Mouse (Mus musculus): ENCODE results near the gene Tymp.

The Tymp gene

GRCm38 (mm10) chr15:89376957-89377356 lies at the start of gene Tymp:
Gene Tymp, minus strand, starts transcription at chr15:89377039.
- in situ Hi-C loops (cut with MboI, MseI): no loop called here

GRCm38 (mm10) chr15:89425711-89426121 lies 48.9 kb upstream of the Tymp start, which contains the start of gene Cpt1b:
Gene Cpt1b, minus strand, starts transcription at chr15:89425863.
- in situ Hi-C loops (cut with MboI, MseI): no loop called here

- in situ Hi-C loops (cut with MboI, MseI): no loop called here
These were observed 47.8 kb upstream of the Tymp start for GRCm38 (mm10) chr15:89424621-89425020.

- in situ Hi-C loops (cut with MboI, MseI): no loop called here
These were observed 45.1 kb upstream of the Tymp start for GRCm38 (mm10) chr15:89421938-89422337.

DNA sequence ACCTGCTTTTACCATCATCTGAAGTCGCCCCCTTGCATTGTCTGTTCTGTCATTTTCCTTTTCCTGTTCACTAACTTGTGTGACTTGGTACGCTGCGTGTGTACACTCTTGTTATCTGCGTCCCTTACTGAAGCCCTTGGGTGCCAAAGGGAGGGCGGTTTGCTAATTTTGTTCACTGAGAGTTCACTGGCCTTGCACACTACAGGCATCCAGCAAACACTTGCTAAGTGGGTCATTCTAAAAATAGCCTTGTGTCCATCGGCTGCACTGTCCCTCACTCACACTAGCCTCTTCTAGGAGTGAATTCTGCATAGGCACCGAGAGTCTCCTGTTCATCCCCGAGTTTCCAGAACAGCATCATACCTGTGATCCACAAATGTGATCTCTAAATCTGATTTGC lies 38.4 kb upstream of the Tymp start:
- in situ Hi-C loops (cut with MboI, MseI): no loop called here

GRCm38 (mm10) chr15:89410118-89410517 lies 33.3 kb upstream of the Tymp start, which contains the start of gene Syce3:
Gene Syce3, minus strand, starts transcription at chr15:89410503.
- in situ Hi-C loops (cut with MboI, MseI): no loop called here

GRCm38 (mm10) chr15:89406691-89407090 lies 29.9 kb upstream of the Tymp start:
- in situ Hi-C loops (cut with MboI, MseI): no loop called here

DNA sequence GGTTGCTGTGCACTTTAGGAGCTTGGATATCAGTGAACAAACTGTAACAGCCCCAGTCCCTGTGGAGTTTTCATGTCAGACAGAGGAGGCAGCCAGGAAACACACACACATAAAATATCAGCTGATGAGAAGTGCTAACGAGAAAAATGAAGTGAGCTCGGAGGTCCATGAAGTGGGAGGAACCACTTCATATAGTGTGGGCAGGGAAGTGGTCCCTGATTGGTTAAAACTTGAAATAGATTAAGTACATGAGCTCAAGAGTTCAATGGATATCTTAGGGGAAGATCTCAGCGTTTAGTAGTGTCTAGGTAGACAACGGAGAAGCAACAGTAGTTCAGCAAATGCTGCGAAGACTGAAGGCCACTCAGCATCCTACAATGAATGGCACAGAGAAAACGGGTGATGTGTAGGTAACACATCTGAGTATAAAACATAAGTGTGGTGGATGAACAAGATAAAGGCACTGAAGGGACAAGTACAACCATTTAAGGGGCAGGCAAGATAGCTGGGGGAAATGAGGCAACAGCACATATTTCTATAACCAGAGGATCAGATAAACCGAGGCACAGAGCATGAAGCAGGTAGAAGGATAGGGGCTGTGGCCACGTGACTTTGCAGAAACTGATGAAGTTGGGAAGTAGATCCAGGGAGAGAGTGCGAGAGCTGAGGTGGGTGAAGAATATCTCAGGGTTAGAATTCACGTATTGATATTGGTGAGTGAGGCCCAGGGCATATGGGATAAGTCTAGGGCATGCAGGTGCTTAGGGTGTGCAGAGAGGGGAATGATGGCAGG lies 28.2 kb upstream of the Tymp start:
- in situ Hi-C loops (cut with MboI, MseI): no loop called here

DNA sequence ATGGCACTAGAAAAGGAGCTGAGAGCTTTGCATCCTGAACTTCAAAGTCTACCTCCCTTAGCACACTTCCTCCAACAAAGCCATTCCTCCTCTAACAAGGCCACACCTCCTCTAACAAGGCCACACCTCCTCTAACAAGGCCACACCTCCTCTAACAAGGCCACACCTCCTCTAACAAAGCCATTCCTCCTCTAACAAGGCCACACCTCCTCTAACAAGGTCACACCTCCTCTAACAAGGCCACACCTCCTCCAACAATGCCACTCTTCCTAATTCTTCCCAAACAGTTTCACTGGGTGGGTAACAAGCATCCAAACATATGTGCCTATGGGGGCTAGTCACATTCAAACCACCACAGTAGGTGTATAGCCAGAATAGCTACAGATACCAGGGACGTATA lies 25.6 kb upstream of the Tymp start:
- in situ Hi-C loops (cut with MboI, MseI): no loop called here

DNA sequence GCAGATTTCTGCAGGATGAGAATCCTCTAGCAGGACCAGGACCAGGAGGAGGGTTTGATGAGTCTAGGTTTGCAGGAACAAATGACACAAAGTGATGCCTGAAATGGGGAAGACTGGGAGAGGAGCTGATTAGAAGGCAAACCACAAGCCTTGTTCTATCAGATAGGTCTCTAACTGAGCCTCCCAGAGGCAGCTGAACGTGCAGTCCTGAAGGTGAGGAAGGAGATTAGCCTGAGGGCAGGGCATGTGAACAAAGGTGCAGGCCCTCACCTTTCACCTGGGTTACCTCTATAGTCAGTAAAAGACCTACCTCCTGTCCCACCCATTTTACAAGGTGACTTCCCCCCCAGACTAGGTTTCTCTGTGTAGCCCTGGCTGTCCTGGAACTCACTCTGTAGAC lies 22.9 kb upstream of the Tymp start:
- in situ Hi-C loops (cut with MboI, MseI): no loop called here

GRCm38 (mm10) chr15:89398146-89398545 lies 21.3 kb upstream of the Tymp start:
- in situ Hi-C loops (cut with MboI, MseI): no loop called here

- in situ Hi-C loops (cut with MboI, MseI): no loop called here
These were observed 20.0 kb upstream of the Tymp start for GRCm38 (mm10) chr15:89396883-89397282.

GRCm38 (mm10) chr15:89390081-89390480 lies 13.2 kb upstream of the Tymp start:
- in situ Hi-C loops (cut with MboI, MseI): no loop called here

DNA sequence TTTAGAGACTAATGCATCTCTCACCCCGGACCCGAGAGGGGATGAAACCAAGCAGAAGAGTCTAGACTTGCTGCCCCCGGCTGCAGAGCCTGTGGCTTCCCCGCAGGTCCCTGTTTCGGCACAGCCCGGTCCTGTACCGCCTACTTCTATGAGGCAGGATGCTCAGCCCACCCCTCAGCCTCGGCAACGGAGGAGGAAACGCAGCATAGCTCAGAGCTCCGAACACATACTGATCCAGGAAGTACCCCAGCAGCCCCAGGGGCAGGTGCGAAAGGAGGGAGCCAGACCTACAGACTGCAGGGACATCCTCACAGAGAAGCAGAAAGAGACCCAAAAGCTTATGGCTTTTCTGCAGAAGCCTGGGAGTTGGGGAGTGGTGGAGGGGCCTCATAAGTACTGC lies 10.3 kb upstream of the Tymp start:
- in situ Hi-C loops (cut with MboI, MseI): no loop called here

GRCm38 (mm10) chr15:89384617-89385016 lies 7.8 kb upstream of the Tymp start, which contains the start of gene Klhdc7b:
Gene Klhdc7b, plus strand, starts transcription at chr15:89384917.
- in situ Hi-C loops (cut with MboI, MseI): no loop called here

DNA sequence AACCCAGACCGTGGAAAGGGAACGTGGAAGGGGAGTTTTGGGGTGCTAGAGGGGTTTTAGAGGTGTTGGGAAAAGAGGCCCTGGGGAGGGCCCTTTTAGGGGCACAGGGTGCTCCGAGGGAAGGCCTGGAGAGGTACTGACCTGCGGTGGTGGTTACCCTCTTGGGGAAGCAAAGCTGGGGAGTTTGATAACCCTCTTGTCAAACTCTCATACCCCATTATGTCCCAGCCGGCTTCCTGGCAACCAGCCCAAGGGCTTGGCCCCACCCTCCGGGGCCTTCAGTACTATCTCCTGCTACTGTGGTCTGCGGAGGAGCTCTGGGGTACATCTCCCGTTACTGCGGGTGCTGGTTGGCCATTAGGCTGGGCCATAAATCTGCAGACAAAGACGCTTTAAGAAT lies 2.6 kb upstream of the Tymp start:
- in situ Hi-C loops (cut with MboI, MseI): no loop called here

GRCm38 (mm10) chr15:89378831-89379401 lies 2.1 kb upstream of the Tymp start, which contains the start of gene Odf3b:
Gene Odf3b, minus strand, starts transcription at chr15:89379282.
- in situ Hi-C loops (cut with MboI, MseI): no loop called here

DNA sequence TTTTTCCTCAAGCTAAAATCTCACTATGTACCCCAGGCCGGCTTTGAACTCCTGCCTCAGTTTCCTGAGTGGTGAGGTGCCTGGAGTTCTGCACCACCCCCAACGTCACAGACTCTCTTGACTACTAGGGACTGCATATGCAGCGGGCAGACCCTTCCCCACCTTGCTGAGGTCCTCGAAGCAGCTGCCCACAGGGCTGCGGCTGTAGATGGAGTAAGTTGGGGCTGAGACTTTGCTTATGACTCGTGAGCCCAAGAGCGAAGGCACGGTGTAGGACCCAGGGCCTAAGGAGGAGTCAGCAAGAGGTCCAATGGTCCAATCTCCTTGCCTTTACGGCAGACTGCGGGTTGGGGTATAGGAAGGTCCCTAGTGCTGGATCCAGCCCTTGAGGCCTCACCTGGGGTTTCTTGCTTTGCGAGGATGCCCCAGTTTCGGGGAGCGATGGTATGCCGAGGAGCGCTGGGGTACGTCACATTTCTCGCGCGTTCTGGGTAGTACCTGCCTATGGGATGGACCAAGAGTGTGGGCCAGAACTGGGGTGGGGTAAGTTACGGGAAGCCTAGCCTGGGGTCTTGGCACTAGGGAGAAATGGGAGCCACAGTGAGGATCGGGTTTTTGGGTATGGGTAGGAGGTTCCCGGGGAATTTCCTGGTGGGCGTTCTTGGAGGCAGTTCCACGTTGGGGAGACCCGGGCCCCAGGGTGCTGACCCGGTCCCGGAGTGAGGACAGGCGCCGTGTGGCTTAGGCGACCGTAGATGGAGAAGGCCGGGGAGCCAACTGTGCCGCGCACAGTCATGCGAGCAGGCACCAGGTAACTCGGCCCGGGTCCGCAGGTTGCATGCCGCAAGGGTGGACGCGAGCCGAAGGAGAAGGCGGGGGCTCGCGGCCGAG lies 1.3 kb upstream of the Tymp start:
- in situ Hi-C loops (cut with MboI, MseI): no loop called here

- in situ Hi-C loops (cut with MboI, MseI): no loop called here
These were observed 523 bp upstream of the Tymp start for GRCm38 (mm10) chr15:89377362-89377761.

DNA sequence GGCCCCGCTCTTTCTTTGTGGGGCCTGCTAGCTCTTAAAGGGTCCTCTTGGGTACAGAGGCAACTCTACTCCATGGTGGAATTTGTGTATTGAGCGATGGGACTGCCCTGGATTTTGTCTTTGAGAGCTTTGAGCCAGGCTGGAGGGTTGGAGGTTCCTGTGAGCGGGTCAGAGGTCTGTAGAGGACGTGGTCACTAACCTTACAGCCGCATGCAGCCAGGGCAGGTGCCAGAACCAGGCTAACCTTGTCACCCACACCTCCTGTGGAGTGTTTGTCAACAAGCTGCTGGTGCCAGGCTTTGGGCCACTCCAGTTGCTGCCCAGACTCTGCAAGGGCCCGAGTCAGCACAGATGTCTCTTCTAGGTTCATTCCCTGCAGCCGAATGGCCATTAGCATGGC lies 799 bp downstream of the Tymp start:
- in situ Hi-C loops (cut with MboI, MseI): no loop called here

- in situ Hi-C loops (cut with MboI, MseI): no loop called here
These were observed 1.9 kb downstream of the Tymp start for GRCm38 (mm10) chr15:89374801-89375534.

All from regulatory T cell (primary cell).